Mouse (Mus musculus) thymus, postnatal 4 days (tissue): ENCODE measurements at regions not wholly inside any gene's neighbourhood (a gene's known extent, or its start where the extent isn't known, plus 50 kb on each side); places are given as distances from the start of the nearest gene placed in this dataset.

Experiments used
- DNase-seq: peaks from one replicate; pipeline ENCODE4 v3.0.0; 2021

DNA sequence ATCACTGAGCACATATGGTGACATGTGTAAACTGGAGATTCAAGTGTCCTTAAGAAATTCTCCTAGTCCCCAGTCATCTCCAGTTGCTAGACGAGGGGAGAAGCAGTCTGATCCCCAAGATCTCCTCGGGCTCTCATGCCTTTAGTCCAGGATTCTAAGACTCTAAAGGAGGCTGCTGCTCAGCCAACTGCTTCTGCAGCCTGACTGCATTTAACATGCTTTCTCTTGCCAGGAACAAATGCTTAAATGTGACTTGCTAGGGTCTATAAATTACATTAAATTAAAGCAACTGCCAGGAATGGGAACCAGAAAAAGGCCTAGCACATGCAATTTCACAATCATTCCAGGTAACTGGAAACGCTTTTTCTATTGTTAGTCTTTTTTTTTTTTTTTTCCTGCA, 599.8 kb upstream of the Gcfc2 start:
- no peak for DNase-seq

DNA sequence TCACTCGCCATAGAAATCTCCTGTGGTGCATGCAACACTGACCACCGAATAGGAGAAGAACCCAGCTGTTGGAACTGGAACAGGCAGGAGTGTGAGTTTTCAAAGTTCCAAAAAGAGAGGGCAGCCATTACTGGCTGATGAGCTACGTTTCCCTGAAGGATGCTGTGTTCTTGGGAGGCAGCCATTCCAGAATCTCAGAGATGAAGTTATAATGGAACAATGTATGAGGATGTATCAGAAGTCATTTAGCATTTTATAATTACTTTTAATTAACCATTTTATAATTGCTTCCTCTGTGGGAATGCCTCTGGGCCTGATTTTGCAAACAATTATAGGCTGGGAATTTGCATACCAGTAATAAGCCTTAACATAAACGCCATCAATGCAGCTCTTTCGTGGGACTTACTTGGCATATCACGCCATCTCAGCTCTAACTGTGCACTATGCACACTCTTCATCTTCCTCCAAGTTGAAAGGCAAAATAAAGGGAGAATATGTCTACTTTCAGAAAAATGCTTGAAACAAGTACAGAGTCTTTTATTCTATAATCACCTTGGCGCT, 559.4 kb upstream of the Gcfc2 start:
- no peak for DNase-seq

DNA sequence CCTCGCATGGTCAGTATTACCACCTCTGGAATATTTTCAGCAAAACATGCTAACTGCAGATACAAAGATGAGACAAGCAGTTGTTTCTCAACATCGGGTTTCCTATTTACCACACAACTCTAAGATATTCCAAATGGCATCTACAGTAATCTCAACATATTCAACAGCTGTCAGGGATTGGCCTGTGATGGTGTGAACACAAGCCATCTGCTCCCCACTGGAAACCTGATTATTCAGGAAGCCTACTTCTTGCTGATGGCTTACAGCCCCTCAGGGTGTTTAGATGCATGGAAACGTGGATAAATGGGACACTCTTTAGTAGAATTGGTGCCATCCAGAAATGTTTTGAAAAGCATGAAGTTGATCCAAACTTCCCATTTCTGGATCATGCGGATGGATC, 535.0 kb upstream of the Gcfc2 start:
- DNase-seq: no peak

DNA sequence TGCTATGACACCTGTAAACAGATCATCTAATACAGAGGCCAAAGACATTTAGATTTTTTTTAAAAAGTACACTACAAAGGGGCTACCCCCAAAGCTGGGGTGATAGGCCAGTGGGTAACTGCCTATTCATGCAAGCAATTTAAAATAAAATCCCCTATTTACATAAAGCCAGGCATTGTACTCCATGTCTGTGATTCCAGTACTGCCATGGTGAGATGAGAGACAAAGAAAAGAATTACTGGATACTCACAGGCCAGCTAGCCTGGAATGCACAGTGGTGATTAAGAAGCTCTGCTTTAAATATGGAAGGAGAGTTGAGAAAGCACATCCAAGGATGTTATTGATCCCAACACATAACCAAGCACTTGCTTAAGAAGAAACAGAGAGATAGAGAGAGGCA, 520.3 kb upstream of the Gcfc2 start:
- no peak for DNase-seq

DNA sequence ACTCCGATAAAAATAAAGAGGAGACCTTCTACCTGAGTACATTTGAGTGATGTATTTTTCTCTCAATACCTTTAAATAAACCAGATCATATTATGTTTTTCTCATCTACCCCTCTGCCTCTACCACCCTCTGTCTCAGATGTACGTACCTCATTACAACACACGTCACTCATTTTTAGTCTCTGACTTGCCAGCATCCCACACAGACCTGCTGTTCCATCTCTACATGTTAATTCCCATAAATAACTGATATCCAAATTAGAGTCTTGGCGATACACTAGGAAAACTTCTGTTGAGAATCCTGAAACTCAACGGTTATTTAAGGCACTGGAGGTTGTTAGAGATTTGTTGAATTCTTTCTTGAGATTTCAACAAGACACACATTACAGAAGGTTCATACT, 509.9 kb upstream of the Gcfc2 start:
- no peak for DNase-seq

DNA sequence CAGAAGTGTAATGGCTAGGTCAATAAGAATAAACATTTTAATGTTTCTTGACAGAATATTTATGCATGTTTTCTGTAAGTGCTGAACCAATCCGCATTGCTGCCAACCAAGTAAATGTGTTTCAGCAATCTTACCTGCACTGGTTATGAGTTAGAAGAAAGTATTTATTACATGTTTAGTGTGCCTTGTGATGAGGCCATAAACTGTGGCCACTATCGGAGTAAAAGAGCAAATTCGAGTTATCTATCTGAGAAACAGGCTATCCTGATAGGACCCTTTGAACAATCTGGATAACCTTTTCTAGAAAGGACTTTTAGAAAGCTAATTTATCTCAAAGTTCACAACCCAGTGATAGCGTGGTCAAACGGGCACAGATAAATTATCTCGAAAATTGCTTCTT, 488.7 kb upstream of the Gcfc2 start:
- DNase-seq: no peak

DNA sequence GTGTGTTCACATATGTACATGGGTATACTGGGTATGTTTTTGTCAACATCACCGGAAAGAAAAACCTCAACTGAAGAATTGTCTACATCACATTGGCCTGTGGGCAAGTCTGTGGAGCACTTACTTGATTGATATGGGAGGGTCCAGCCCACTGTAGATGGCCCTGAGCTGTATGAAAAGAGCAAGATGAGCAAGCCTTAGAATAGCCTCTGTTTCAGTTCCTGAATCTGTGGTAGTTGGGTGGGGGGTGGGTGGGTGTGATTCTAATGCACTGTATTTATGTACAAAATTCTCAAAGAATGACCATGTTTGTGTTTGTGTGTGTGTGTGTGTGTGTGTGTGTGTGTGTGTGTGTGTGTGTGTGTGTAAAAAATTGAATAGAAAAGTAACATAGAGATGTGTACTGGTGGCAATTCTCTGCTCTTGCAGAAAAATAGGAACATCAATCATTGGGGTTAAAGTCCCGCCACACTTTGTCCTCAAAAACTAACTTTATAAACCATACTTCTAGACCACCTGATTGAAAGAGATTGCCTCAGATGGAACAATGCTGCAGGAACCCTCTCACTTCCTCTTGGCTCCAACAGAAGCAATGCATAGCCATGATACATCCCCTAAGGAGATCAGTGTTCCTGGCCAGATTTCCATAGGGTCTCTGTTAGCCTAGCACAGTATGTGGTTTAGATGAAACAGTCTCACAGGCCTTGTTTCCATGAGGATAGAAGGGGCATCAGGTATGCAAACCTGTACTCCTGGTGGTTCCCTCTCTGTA, 484.3 kb upstream of the Gcfc2 start:
- DNase-seq: no peak

DNA sequence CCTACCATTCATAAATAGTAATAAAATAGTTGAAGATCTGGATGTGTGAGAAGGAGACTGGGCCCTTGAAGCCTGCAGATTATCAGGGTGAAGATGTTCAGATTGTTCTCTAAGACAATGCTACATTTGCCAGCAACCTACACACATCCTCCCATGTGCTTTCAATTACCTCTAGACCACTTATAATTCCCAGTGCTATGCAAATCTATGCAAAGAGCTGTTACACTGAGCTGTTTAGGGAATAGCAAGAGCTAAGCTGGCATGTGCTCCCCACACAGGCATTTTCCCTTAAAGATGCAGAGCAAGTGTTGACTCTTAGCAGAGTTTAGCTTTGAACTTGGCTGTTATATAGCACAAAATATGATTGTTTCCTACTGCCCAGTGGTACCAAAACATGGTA, 482.1 kb upstream of the Gcfc2 start:
- no peak for DNase-seq

DNA sequence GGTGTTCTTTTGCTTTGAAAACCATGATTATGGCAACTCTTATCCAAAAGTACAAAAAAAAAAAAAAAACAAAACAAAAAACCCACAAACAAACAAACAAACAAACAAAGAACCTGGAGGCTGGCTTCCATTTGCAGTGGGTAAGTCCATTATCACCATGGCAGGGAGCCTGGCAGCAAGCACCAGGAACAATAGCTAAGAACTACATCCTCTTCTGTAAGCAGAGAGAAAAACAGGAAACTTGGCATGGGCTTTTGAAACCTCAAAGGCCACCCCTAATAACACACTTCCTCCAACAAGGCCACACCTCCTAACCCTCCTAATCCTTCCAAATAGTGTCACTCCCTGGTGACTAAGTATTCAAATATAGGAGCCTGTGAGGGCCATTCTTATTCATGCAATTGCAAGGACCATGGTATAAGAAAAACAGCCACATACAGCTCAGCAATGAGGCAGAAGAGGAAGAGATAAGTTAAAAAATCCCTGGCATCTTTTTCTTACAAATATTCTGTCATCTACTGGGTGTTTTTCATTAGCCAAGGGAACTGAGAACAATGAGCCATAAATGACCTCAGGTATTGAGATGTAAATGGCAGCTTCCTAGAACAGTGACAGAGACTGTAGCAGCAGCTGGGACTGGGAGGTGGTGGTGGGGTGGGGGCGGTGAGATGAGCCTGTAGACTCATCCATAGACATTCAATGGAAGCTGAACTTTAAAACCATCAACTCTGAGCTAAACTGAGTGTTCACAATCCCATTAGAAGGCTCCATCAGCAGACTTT, 477.3 kb upstream of the Gcfc2 start:
- DNase-seq: no peak

DNA sequence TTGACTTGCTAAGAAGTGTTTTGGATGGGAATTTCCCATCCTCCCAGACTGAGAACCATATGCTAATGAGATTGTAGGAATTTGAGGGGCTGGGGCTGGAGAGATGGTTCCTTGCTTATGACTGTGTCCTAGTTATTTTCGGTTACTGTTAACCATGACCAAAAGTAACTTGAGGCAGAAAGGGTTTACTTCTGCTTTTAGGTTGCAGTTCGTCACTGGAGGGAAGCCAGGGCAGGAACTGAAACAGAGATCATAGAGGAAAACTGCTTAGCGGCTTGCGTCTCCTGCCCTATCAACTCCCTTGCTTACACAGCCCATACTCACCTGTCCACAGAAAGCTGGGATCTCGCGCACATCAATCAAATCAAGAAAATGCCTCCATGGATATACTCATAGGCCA, 475.8 kb upstream of the Gcfc2 start:
- no peak for DNase-seq

DNA sequence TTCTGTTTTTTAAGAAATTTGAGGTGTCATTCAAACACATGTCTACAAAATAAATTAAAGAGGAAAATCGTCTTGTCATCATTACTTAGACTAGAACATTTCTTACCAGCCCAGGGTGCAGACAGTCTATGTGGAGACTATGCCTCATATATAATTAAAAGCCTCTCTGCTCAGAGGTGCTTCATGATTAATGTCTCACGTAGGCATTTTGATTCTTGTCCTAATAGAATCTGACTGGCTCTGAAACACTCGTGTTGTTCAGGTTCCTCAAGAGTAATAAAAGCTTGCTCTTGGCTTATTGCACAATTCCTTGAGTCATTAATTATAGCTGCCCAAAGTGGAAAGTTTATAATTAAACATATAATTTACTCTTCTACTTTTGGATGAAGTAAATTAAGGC, 475.1 kb upstream of the Gcfc2 start:
- DNase-seq: no peak

DNA sequence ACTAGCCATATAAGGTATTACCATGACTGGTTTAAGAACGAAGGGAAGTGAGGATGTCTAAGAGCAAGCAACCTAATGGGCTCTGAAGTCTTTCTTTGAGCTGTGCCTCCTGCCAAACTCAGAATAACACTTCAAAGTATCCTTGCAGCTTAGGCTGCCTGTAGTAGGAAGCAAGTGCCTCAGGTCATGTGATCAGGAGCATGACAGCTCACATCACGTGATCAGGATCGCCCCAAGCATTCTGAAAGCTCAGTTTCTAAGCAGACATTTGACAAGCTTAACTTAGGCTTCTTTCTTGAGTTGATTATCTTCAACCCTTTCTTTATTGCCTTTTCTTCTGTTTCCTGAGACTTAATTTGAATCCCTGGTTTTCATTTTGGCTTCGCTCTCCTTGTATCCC, 462.4 kb upstream of the Gcfc2 start:
- no peak for DNase-seq

DNA sequence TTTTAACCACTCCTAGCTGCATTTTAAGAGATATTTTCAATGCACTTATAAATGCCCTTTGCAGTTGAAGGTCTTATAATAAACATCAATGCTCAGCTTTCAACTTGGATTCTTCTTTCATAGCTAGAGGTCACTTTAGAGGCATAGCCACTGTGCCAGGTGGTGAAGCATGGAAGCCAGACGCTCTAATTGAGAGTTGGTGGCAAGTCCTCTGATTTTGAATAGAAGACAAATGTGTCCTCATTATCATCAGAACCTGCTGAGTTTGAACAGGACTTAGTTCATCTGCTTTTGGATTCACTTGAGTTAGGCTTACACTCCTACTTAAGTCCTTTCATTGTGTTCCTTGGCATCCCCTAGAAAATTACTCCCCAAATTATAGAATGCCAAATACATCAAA, 459.0 kb upstream of the Gcfc2 start:
- DNase-seq: no peak

DNA sequence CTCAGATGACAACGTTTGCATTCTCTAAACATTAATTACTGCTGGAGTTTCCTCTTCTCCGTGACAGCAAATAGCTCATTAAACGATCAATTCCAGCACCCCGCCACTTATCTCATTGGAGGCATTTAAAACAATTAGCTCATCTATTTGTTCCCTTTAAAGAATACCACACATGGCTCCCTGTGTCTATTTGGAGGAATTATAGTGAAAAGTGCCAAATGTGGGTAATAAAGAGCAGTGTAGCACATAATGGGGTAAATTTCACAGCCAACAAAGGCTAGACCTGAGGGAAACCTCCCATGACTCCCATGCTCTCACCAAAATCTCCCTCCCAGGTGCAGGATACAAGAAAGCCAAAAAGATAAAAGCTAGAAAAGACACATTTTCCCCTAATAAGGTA, 456.9 kb upstream of the Gcfc2 start:
- no peak for DNase-seq

DNA sequence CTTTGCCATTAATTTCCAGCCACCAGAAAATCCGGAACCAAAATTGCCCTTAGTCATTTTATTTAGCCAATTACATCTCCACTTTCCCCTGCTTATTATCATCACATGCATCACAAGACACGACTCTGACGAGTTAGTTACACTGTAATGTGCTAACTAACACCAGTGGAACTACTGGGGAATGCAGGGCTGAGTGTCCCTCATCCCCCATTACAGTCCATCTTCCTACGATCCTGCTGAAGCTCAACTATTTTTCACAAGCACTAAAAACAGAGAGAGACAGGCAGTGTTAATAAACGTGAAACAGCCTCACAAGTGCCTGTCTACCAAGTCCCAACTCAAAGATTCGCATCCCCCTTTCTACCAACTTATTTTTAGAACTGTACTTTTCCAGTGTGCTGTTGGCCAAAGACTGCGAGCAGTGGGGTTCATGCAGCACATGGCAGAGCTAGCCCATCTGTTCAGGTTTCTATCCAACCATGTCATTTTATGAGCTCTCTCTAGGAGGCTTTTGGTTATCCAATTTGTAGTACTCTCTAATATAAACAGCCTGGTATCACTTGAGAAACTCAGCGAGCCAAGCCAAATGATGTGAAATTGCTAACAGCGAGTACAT, 452.0 kb upstream of the Gcfc2 start:
- DNase-seq: no peak

DNA sequence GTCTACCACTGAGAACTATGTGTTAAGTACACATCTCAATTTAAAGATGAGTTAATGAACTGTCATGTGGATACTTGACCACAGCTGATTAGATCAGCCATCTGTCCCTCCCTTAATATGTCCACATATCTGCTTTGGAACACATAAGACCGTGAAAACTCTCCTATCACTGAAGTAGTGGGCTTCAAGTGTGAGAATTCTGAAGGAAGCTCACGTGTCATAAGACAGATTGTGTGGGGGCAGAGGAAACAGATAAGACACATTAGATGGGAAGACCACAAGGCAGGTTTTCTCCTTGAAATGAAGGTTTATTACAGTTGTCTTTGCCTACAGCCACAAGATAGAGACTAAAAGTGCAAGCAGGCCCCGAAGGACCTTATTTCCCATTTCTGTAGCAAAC, 451.0 kb upstream of the Gcfc2 start:
- no peak for DNase-seq

DNA sequence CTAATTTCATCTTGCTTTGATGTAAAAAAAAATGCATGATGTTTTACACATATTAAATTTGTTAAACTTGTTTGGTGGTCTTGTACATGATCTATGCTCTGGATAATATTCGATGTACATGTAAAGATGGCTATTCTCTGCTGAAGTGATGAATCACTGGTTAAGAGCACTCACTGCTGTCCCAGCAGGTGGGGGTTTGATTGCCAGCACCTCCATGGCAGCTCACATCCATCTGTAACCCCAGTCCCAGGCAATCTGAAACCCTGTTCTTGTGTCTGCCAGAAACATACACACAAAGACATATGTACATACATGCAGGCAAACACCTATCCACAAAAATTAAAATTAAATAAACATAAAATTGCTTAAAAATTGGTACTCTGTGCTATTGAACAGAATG, 448.7 kb upstream of the Gcfc2 start:
- DNase-seq: no peak

DNA sequence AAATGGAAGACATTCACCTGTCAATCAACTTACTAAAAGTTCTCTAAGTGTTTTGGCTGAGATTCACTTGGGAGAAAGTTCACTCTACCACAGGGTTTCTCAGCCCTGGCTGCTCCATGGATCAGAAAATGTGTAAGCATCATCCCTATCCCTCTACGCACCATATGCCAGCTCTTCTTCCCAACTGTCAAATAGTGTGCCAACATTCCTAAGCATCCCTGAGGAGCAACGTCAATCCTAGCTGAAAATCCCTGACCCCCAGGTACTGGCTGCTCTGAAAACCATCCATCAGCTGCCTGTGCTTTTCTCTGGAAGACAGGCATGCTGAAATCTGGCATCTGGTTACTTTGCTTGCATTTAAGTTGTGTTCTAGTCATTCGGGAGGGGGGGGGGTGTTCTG, 436.5 kb upstream of the Gcfc2 start:
- DNase-seq: no peak

DNA sequence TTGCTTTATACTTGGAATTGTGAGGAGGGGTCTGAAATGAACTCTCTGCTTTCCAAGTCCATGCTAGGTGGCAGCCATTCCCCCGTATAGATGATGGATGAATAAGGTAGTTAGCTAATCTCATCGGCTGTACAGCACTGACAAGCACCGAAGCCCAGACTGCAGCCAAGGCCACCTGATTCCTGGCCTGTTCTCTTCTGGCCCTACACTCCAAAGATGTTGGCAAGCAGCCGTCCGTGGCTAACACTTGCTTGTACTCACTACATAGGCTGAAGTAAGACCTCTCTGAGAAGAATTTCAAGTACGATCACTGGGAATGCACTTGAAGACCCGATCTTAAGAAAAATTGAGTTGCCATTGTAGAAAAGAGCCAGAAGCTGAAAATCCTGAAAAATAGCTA, 427.2 kb upstream of the Gcfc2 start:
- DNase-seq: no peak

DNA sequence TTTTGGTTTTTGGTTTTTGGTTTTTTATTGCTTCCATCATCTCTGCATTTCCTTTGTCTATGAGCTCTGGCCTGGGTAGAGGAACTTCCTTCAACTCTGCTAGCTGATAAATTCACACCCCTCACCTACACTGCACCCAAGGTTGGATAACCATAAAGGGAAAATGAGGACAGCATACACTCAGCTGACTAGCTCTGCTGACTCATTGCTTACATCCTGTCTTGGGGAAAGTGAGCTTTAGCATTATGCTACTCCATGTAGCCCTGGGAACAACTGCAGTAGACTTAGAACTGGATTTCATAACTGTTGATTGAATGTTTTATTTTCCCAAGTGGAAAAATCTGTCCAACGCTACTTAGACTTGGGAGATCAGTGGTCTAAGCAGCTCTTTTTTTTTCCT, 406.3 kb upstream of the Gcfc2 start:
- no peak for DNase-seq

DNA sequence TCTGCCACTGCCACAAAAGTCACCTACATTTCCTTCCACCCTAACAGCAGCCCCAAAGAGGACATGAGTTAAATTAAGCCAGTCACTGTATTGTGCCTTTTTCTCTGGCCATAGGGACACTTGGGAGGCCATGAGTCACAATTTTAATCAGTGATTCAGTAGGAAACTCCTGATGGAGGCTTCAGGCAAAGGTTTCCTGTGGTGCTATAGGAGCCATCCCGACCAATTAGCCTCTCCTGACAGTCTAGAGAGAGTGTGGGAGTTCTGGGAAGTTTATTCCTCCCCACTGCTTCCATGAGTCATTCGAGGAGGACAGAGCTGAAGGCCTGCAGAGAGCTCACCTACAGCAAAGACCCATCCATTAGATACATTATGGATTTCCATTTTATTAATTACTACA, 361.2 kb upstream of the Gcfc2 start:
- no peak for DNase-seq

DNA sequence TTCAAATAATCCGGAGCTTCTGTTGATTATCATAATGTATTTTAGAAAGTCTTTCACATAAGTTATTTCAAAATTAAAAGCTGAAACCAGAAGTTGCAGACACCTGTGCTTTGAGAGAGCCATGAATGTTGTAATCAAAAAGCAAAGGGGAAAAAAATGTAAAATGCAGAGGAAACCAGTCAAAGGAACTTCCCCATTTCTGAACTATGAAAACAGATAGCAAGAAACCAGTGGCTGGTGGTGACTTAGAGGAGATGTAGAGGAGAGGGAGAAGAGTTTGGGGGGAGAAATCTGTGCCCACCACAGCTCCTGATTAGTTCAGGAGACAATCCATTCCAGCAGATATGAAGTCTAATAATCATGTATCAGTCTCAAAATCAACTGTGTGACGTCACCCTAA, 360.3 kb upstream of the Gcfc2 start:
- no peak for DNase-seq

DNA sequence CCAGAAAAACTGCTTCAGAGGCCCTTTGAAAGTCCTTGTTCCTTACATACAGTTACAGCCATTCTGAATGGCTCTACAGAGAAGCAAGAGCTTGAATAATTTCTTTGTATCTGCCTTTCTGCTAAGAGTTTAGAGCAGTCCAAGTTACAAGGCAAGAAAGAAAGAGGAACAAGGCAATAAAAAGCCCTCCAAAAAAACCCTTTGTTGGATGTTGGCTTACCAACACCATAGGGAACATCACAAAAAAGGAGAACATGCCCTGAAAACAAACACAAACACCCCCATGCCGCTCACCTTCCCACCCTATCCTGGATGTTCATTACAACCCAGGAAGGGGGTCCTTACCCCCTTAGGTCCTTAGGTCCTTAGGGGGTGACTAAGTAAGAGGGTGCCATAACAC, 359.2 kb upstream of the Gcfc2 start:
- no peak for DNase-seq
